Mouse (Mus musculus) testis, adult 2 months (tissue): ENCODE measurements around the gene Plekhd1.

Experiments
- CTCF ChIP-seq: fragments of 200-500 bp; IDR thresholded peaks from 2 replicates; pipeline ENCODE4 v1.5.1; 2012; ENCODE audit warnings: low read depth, mild to moderate bottlenecking, inconsistent platforms, low read length, moderate library complexity; ENCODE audit not compliant: control insufficient read depth, insufficient read depth, insufficient replicate concordance
- POLR2A ChIP-seq: fragments of 200-500 bp; IDR thresholded peaks from 2 replicates; pipeline ENCODE4 v1.6.1; 2012; ENCODE audit warnings: low read depth, mild to moderate bottlenecking, inconsistent platforms, low read length, moderate library complexity; ENCODE audit not compliant: control insufficient read depth

DNA sequence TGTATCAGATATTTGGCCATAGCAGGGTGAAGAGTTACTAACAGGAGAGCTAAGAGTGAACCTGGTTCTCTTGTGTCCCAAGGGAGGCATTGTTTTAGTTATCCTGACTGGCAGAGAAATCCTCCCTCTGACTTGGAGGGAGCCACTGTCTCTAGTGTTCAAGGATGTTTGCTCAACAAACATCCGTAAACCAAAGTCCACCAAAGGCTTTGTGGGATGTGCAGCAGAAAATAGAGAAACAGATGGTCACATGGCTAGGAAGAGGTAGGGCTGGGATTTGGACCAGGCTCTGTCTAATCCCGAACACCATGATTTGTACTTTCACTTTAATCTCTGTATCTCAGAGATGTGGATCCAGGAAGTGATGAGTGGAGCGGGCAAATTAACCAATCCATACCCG is 71.7 kb downstream of the Plekhd1 start:
- no peak for TF ChIP-seq POLR2A
- TF ChIP-seq CTCF: no peak
